Mouse (Mus musculus): Measurements from ENCODE around the gene Gm43552. TPM values are rescaled to one million over a fixed set of nuclear protein-coding genes. Genes with fewer than 3 reads are reported as not detected.

Gene Gm43552
- total RNA-seq, 2 experiments from 2014 or later: 3.1 TPM; not detected in 1

GRCm38 (mm10) chr5:65394425-65394824 lies 98.2 kb downstream of the Gm43552 start:
- intact Hi-C loops (cut with DNase I; ENCODE audit: low total_unique reads): no loop called here
- DNase-seq: no peak

GRCm38 (mm10) chr5:65391753-65392152 lies 100.9 kb downstream of the Gm43552 start:
- intact Hi-C loops (cut with DNase I; ENCODE audit: low total_unique reads): no loop called here
- no peak for DNase-seq

GRCm38 (mm10) chr5:65390648-65391644 lies 101.7 kb downstream of the Gm43552 start, which contains the start of the genes Rpl9 and Lias:
TSS of gene Rpl9 (minus strand) at chr5:65391444.
TSS of gene Lias (plus strand) at chr5:65391497.
- DNase-seq: peak; percentile 98
- intact Hi-C loops (cut with DNase I; ENCODE audit: low total_unique reads): no loop called here

GRCm38 (mm10) chr5:65387008-65387867 lies 105.4 kb downstream of the Gm43552 start:
- no peak for DNase-seq
- intact Hi-C loops (cut with DNase I; ENCODE audit: low total_unique reads): no loop called here

GRCm38 (mm10) chr5:65385704-65386103 lies 106.9 kb downstream of the Gm43552 start:
- intact Hi-C loops (cut with DNase I; ENCODE audit: low total_unique reads): no loop called here
- DNase-seq: no peak

Other genes starting within 250 kb of the Gm43552 start
- gene Rfc1, start 157.2 kb downstream of the Gm43552 start, total RNA-seq (2021): 10 to 100 TPM; 15.7 to 17.4 TPM
- under 1 TPM in 1 of 2 experiments, not detected in 1; 0.21 TPM for gene Klb, start 144.5 kb downstream of the Gm43552 start, total RNA-seq (2021)
- gene Rpl9, start 101.4 kb downstream of the Gm43552 start, total RNA-seq (2021): 100 to 1,000 TPM; 571 to 666 TPM
- 10 to 100 TPM; 43.3 to 50.3 TPM for gene Lias, start 101.3 kb downstream of the Gm43552 start, total RNA-seq (2021)
- 10 to 100 TPM; 12.0 to 14.4 TPM for gene Ugdh, start 56.9 kb downstream of the Gm43552 start, total RNA-seq (2021)
- gene Smim14, start 44.4 kb upstream of the Gm43552 start, total RNA-seq (2021): 10 to 100 TPM; 34.7 to 39.4 TPM
- gene Ube2k, start 44.4 kb upstream of the Gm43552 start, total RNA-seq (2021): 10 to 100 TPM; 60.9 to 61.8 TPM
- gene Pds5a, start 205.4 kb upstream of the Gm43552 start, total RNA-seq (2021): 10 to 100 TPM; 40.6 to 42.9 TPM